Mouse (Mus musculus) intestine, postnatal 0 days (tissue): Measurements from ENCODE around the gene Galnt11. TPM values are rescaled to one million over a fixed set of nuclear protein-coding genes. Genes with fewer than 3 reads are reported as not detected.

ENCODE experiments used
- ATAC-seq: fragments of 200-750 bp; cut with Nextera tagmentation; 2 replicates; pipeline ENCODE4 v1.8.0; 2017; ENCODE audit warnings: mild to moderate bottlenecking, moderate TSS enrichment, moderate library complexity
- H3K27ac ChIP-seq: fragments of 300-500 bp; sonication (generic); 2 replicates; pipeline ENCODE4 v1.5.1; 2014; ENCODE audit warnings: mild to moderate bottlenecking, low read depth, low read length, moderate library complexity
- H3K27me3 ChIP-seq: fragments of 300-500 bp; sonication (generic); replicated peaks from 2 replicates; pipeline ENCODE4 v1.6.1; 2014; ENCODE audit warnings: low read length, mixed read lengths; ENCODE audit not compliant: control insufficient read depth, insufficient read depth
- H3K36me3 ChIP-seq: fragments of 300-500 bp; sonication (generic); 2 replicates; pipeline ENCODE4 v1.6.1; 2014; ENCODE audit warnings: mild to moderate bottlenecking, moderate library complexity; ENCODE audit not compliant: control insufficient read depth, insufficient read depth
- H3K4me1 ChIP-seq: fragments of 300-500 bp; sonication (generic); replicated peaks from 2 replicates; pipeline ENCODE4 v1.6.1; 2014; ENCODE audit warnings: antibody characterized with exemption, low read length, mixed read lengths; ENCODE audit not compliant: control insufficient read depth, insufficient read depth
- H3K4me2 ChIP-seq: fragments of 300-500 bp; sonication (generic); replicated peaks from 2 replicates; pipeline ENCODE4 v1.6.1; 2014; ENCODE audit warnings: low read depth, mild to moderate bottlenecking, moderate library complexity
- H3K4me3 ChIP-seq: fragments of 300-500 bp; sonication (generic); 2 replicates; pipeline ENCODE4 v1.5.1; 2014; ENCODE audit warnings: low read depth, low read length
- H3K9ac ChIP-seq: fragments of 300-500 bp; sonication (generic); 2 replicates; pipeline ENCODE4 v1.6.1; 2014; ENCODE audit warnings: mild to moderate bottlenecking, low read depth, low read length
- H3K9me3 ChIP-seq: fragments of 300-500 bp; sonication (generic); 2 replicates; pipeline ENCODE4 v1.6.1; 2016; ENCODE audit warnings: mixed run types; ENCODE audit not compliant: control insufficient read depth
- CTCF ChIP-seq: sonication (generic); IDR thresholded peaks from 2 replicates; pipeline ENCODE4 v1.5.1; 2016; ENCODE audit warnings: low read depth, mild to moderate bottlenecking, control low read depth, antibody characterized with exemption, moderate library complexity
- WGBS: fragments of 180-500 bp; shearing (Covaris S2); extraction: QIAGEN DNeasy Blood & Tissue Kit; methylation state at CpG from one replicate; pipeline ENCODE4 v1.1.7; 2014; 5-methylcytosine and 5-hydroxymethylcytosine counted together
- polyA plus RNA-seq: library from polyadenylated mRNA; unstranded; fragments of >200 nt; fragmentation: Nextera tagmentation; extraction: Ambion mirVana; gene quantifications from 2 replicates; pipeline ENCODE4 v1.2.1, GENCODE M21; 2015

The Galnt11 gene
- polyA plus RNA-seq, 1 experiment from 2014 or later, result 19.6 TPM

- H3K36me3 ChIP-seq, result peaks cover 59% of the 10 kb centered on the region
- no peaks in the 10 kb centered on the region for H3K4me1 ChIP-seq
- no peak overlapping the region for H3K4me3 ChIP-seq
- no peaks in the 10 kb centered on the region for H3K9me3 ChIP-seq
- no peak overlapping the region for H3K4me2 ChIP-seq
- TF ChIP-seq CTCF, result no peak
- 74% methylated on average over 6 of the region's 6 CpGs for WGBS
- H3K27ac ChIP-seq, result no peak overlapping the region
- no peak overlapping the region for H3K9ac ChIP-seq
- ATAC-seq, result no peak
- H3K27me3 ChIP-seq, result no peaks in the 10 kb centered on the region
Observed at GRCm38 (mm10) chr5:25313881-25314280, 92.2 kb downstream of the Galnt11 start.

Other genes starting within 250 kb of the Galnt11 start
- gene Prkag2, start 121.3 kb upstream of the Galnt11 start, polyA plus RNA-seq, result 38.3 and 42.7 TPM in 2 replicates
- gene Galntl5, start 40.4 kb upstream of the Galnt11 start, polyA plus RNA-seq, result not detected in 2 replicates
- gene E130116L18Rik, start 1.2 kb downstream of the Galnt11 start, polyA plus RNA-seq, result 1.4 and 2.0 TPM in 2 replicates